Mouse (Mus musculus): Measurements from ENCODE around the gene Mbip.
A peak's percentile ranks its signal among the peaks of the same experiment; 100 is the strongest.

- TF ChIP-seq POLR2A (IDR thresholded peaks at IDR 0.05; ENCODE audit: borderline replicate concordance, extremely low read depth, low read depth, low read length) (peak; percentile 24; the same call in 1 of the 2 replicates), CTCF (IDR thresholded peaks at IDR 0.05; ENCODE audit: insufficient read depth, low read length) (no peak)
Measured at GRCm38 (mm10) chr12:56301487-56302293, 44.0 kb downstream of the Mbip start.

All from lung, adult 2 months (tissue).